Comparison of ENCODE assay signal across 8 mouse cellular contexts in the genomic region with DNA sequence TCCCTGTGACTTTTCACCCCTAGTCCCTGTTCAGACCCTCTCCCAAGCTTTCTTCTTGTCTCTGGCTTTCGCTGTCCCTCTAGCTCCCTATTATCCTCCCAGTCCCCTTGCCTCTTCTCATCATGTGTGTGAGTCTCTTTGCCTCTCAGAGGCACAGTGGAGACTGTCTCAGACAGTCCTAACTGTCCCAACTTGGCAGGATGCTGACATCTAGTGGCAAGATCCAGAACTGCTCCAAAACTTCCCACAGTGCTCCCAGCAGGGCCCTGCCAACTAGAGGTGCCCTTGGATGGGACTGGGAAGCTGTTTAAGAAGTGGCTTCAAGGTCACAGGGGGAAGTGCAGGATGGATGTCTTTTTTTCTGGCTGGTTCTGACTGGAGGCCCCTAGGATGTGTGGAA. TPM values are rescaled to one million over a fixed set of nuclear protein-coding genes. Genes with fewer than 3 reads are reported as not detected.
A peak's percentile ranks its signal among the peaks of the same experiment; 100 is the strongest.
DNase-seq lines count a peak whose midpoint lies in the region; ATAC-seq lines count a peak whose summit lies in the region.

No protein-coding gene starts in this region.

- ATAC-seq in embryonic facial prominence, embryonic 11.5 days (replicated peaks; ENCODE audit: insufficient number of reproducible peaks, low FRiP score, low TSS enrichment, low read depth): peak; percentile 97
- peak; percentile 89 for ATAC-seq in midbrain, embryonic 14.5 days (ENCODE audit: low FRiP score, low TSS enrichment)
- no peak for ATAC-seq in activated CD4-positive, CD25-positive, alpha-beta regulatory T cell, adult 4 months

- intact Hi-C loops in left cerebral cortex, postnatal 4 days (cut with DNase I): loop anchor here (10.0 kb wide), 1 partner anchor 220 kb away; the partner anchor contains the start of gene Ctu1

- H3K9me3 ChIP-seq in embryonic facial prominence, embryonic 11.5 days (replicated peaks; ENCODE audit: control insufficient read depth, low read length): no peaks in the 10 kb centered on the region
- no peaks in the 10 kb centered on the region for H3K9me3 ChIP-seq in midbrain, embryonic 14.5 days (ENCODE audit: control insufficient read depth, low read length)

- no peak overlapping the region for H3K27ac ChIP-seq in embryonic facial prominence, embryonic 11.5 days (replicated peaks; ENCODE audit: low read depth, low read length)
- H3K27ac ChIP-seq in midbrain, embryonic 14.5 days (replicated peaks; ENCODE audit: low read depth, low read length): no peak overlapping the region

- DNase-seq in adrenal gland, postnatal 25 days: peak; percentile 72
- peak; percentile 93 for DNase-seq in embryonic facial prominence, embryonic 11.5 days (ENCODE audit: low spot score)
- DNase-seq in heart, adult 18-20 months: peak; percentile 79 to 95
- peak; percentile 87 for DNase-seq in kidney, adult 18-20 months
- peak; percentile 80 for DNase-seq in left cerebral cortex, postnatal 4 days
- peak; percentile 95 for DNase-seq in midbrain, embryonic 14.5 days
- peak; percentile 15 for DNase-seq in spleen, adult 12 weeks (ENCODE audit: low spot score)

- 32% methylated on average over 1 of the region's 1 CpGs for WGBS in embryonic facial prominence, embryonic 11.5 days
- 8% methylated on average over 1 of the region's 1 CpGs for WGBS in midbrain, embryonic 14.5 days

- no peak overlapping the region for H3K4me2 ChIP-seq in embryonic facial prominence, embryonic 11.5 days (ENCODE audit: low read depth, low read length)
- no peak overlapping the region for H3K4me2 ChIP-seq in midbrain, embryonic 14.5 days (ENCODE audit: low read length)

- H3K4me3 ChIP-seq in embryonic facial prominence, embryonic 11.5 days (ENCODE audit: low read depth, low read length): no peak overlapping the region
- no peak overlapping the region for H3K4me3 ChIP-seq in midbrain, embryonic 14.5 days (replicated peaks; ENCODE audit: low read depth, low read length)

- H3K9ac ChIP-seq in embryonic facial prominence, embryonic 11.5 days (replicated peaks; ENCODE audit: low read length): no peak overlapping the region
- H3K9ac ChIP-seq in midbrain, embryonic 14.5 days (replicated peaks; ENCODE audit: low read length): no peak overlapping the region

- H3K27me3 ChIP-seq in embryonic facial prominence, embryonic 11.5 days (ENCODE audit: control insufficient read depth, insufficient read depth, low read length): no peaks in the 10 kb centered on the region
- H3K27me3 ChIP-seq in midbrain, embryonic 14.5 days (ENCODE audit: control insufficient read depth, insufficient read depth, low read length): no peaks in the 10 kb centered on the region

- no peaks in the 10 kb centered on the region for H3K4me1 ChIP-seq in embryonic facial prominence, embryonic 11.5 days (ENCODE audit: control insufficient read depth, insufficient read depth, low read length)
- no peaks in the 10 kb centered on the region for H3K4me1 ChIP-seq in midbrain, embryonic 14.5 days (ENCODE audit: control insufficient read depth, insufficient read depth, low read length)

- H3K36me3 ChIP-seq in embryonic facial prominence, embryonic 11.5 days (replicated peaks; ENCODE audit: control insufficient read depth, insufficient read depth, low read depth, low read length): no peaks in the 10 kb centered on the region
- no peaks in the 10 kb centered on the region for H3K36me3 ChIP-seq in midbrain, embryonic 14.5 days (ENCODE audit: control insufficient read depth, insufficient read depth, low read length)

RNA-seq across cellular contexts. Expression of gene Klk4, which starts 13.9 kb away (rescaled TPM):
- not detected in 2 replicates for total RNA-seq in adrenal gland, postnatal 25 days (2021)
- 0.28 TPM in 1 of 2 replicates, not detected in the other for polyA plus RNA-seq in embryonic facial prominence, embryonic 11.5 days (2014; fragmentation: Nextera tagmentation; extraction: Ambion mirVana)
- not detected for total RNA-seq in heart, adult 18-20 months (2021)
- total RNA-seq in left cerebral cortex, postnatal 4 days (2021): not detected
- not detected in 2 replicates for polyA plus RNA-seq in midbrain, embryonic 14.5 days (2014; fragmentation: Nextera tagmentation; extraction: Ambion mirVana)
- polyA plus RNA-seq in activated CD4-positive, CD25-positive, alpha-beta regulatory T cell, adult 4 months (2017; shearing (Covaris generic)): not detected

RNA-seq across cellular contexts. Expression of gene Klk15, which starts 38.7 kb away (rescaled TPM):
- total RNA-seq in adrenal gland, postnatal 25 days (2021): not detected in 2 replicates
- not detected in 2 replicates for polyA plus RNA-seq in embryonic facial prominence, embryonic 11.5 days (2014; fragmentation: Nextera tagmentation; extraction: Ambion mirVana)
- not detected for total RNA-seq in heart, adult 18-20 months (2021)
- total RNA-seq in left cerebral cortex, postnatal 4 days (2021): not detected
- not detected in 2 replicates for polyA plus RNA-seq in midbrain, embryonic 14.5 days (2014; fragmentation: Nextera tagmentation; extraction: Ambion mirVana)
- polyA plus RNA-seq in activated CD4-positive, CD25-positive, alpha-beta regulatory T cell, adult 4 months (2017; shearing (Covaris generic)): not detected

RNA-seq across cellular contexts. Expression of gene Klk5, which starts 53.1 kb away (rescaled TPM):
- not detected in 2 replicates for total RNA-seq in adrenal gland, postnatal 25 days (2021)
- not detected in 2 replicates for polyA plus RNA-seq in embryonic facial prominence, embryonic 11.5 days (2014; fragmentation: Nextera tagmentation; extraction: Ambion mirVana)
- total RNA-seq in heart, adult 18-20 months (2021): not detected
- total RNA-seq in left cerebral cortex, postnatal 4 days (2021): not detected
- polyA plus RNA-seq in midbrain, embryonic 14.5 days (2014; fragmentation: Nextera tagmentation; extraction: Ambion mirVana): not detected in 2 replicates
- polyA plus RNA-seq in activated CD4-positive, CD25-positive, alpha-beta regulatory T cell, adult 4 months (2017; shearing (Covaris generic)): not detected

RNA-seq across cellular contexts. Expression of gene Klk1b8, which starts 55.6 kb away (rescaled TPM):
- not detected in 2 replicates for total RNA-seq in adrenal gland, postnatal 25 days (2021)
- not detected in 2 replicates for polyA plus RNA-seq in embryonic facial prominence, embryonic 11.5 days (2014; fragmentation: Nextera tagmentation; extraction: Ambion mirVana)
- total RNA-seq in heart, adult 18-20 months (2021): not detected
- not detected for total RNA-seq in left cerebral cortex, postnatal 4 days (2021)
- not detected in 2 replicates for polyA plus RNA-seq in midbrain, embryonic 14.5 days (2014; fragmentation: Nextera tagmentation; extraction: Ambion mirVana)
- polyA plus RNA-seq in activated CD4-positive, CD25-positive, alpha-beta regulatory T cell, adult 4 months (2017; shearing (Covaris generic)): not detected

Comparison
In these comparisons a context has a peak if more than half of its experiments do, and no peak if none do; other contexts are left out.
1. DNase-seq: peak in every context shown above with its lines; median percentile 95 in midbrain, embryonic 14.5 days; 93 in embryonic facial prominence, embryonic 11.5 days; 87 in heart, adult 18-20 months; 87 in kidney, adult 18-20 months; 80 in left cerebral cortex, postnatal 4 days; 72 in adrenal gland, postnatal 25 days; 15 in spleen, adult 12 weeks.